Mouse (Mus musculus) cerebellum, adult 9-10 months (tissue): ENCODE measurements around the gene Sema3d.
A peak's percentile ranks its signal among the peaks of the same experiment; 100 is the strongest.

Experiments
- DNase-seq: peaks from one replicate; pipeline ENCODE4 v3.0.0; 2022

Gene Sema3d

GRCm38 (mm10) chr5:12383133-12383959 is at the start of gene Sema3d:
TSS of gene Sema3d (plus strand) at chr5:12383385.
- DNase-seq, result peak; percentile 22

- DNase-seq, result no peak
Observed at GRCm38 (mm10) chr5:12377261-12377660, 5.9 kb upstream of the Sema3d start.

DNA sequence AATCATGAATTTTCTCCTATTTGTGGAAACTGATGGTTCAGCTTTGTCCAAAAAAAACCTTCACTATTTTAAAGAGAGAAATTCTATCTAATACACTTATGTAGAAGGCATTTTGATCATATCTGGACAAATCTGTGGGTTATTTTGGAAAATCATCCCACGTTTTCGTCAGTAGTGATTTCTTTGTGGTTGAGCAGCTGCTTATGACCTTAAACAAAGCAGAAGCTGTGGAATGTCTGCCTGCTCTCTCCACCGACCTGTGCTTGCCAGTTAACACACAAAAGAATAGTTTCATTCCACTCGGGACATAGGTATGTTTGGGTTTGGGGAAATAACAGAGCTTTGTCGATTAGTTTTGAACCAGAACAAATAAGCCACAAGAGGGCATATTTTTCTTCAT is 4.3 kb upstream of the Sema3d start:
- no peak for DNase-seq

DNA sequence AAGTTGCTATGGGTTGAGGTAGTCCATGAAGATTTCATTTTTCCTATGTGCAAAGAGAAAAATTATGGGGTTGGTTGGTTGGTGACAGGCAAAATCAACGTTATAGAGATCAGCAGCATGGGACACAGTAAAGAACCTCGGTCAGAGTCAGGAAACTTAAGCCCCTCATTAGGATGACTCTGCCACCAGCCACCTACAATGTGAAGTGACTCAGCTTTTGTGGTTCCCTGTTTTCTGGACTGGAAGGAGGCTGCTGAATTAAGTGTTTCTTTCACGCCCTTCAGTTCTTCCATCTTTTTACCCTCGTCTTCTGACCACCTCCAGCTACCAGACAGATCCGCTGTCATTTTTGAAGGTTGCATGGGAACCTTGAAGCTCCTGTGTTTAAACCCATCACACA is 1.2 kb upstream of the Sema3d start:
- no peak for DNase-seq

DNA sequence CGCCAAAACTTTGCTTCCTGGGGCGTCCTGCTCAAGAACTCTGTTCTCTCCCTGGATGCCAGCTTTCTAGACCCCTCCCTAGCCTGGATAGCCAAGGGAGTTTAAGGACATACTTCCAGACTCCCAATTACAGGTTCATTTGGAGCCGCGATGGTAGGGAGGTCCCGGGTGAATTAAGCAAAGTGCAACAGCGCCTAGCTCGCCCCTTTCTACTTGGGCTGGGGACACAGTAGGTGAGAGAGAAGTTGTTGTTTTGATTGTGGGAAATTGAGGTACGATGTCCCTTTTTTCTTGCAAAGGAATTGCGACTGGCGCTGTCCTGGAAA is 738 bp downstream of the Sema3d start:
- DNase-seq, result no peak

GRCm38 (mm10) chr5:12392667-12393066 is 9.5 kb downstream of the Sema3d start:
- no peak for DNase-seq

DNA sequence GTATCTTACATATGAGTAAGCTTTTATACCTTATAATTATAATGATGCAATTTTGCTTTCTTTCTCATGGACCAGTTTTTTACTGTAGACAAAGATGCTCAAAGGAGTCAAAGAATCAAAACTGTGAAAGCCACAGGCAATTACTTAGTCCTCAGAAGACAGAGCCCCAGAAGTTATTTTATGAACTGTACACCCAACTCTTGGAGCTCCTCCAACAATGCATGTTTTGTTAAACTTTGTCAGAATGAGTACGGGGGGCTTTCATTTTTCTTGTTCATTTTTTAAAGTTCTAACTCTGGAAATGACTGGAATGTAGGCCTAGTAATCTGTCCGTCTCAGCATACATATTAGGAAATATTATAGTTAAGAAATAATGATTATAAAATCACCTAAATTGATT is 16.1 kb downstream of the Sema3d start:
- DNase-seq, result no peak

- no peak for DNase-seq
Observed at GRCm38 (mm10) chr5:12404229-12404628, 21.0 kb downstream of the Sema3d start.

DNA sequence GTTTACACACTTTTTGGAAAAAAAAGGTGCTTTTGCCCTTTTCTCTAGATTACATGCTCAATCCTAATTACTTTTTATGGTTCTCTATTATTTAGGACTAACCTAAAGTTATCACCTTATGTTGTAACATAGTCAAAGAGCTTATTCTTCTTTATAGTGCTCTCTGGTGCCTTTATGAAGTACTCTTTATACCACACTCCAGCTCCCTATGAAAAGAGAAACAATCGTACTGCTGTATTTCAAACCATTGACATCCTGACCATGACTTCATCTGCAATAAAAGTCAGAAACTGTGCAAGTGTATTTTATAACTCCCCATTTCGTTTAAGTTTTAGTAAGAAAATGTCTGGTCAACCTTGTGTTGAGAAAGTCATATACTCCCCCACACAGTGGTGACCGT is 29.4 kb downstream of the Sema3d start:
- no peak for DNase-seq

GRCm38 (mm10) chr5:12423264-12423663 is 40.1 kb downstream of the Sema3d start:
- no peak for DNase-seq

DNA sequence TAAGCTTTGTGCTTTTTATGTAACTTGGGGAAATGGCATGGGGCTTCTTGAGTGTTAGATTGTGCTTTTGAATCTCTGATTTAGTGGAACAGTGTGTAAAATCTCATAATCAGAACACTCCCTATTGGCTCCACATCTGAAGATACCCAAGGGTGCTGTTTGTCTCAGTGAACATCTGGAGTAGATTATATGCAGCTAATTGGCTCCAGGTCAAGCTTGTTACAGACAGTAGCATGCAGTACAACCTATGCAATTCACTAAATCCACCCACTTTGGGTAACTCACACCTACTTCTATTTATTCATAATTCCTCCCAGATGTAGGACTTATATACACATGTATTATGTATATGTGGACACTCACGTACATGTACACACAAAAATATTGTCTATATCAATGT is 58.6 kb downstream of the Sema3d start:
- no peak for DNase-seq

GRCm38 (mm10) chr5:12442176-12443105 is 59.3 kb downstream of the Sema3d start:
- DNase-seq, result no peak

- no peak for DNase-seq
Observed at GRCm38 (mm10) chr5:12451089-12451488, 67.9 kb downstream of the Sema3d start.

DNA sequence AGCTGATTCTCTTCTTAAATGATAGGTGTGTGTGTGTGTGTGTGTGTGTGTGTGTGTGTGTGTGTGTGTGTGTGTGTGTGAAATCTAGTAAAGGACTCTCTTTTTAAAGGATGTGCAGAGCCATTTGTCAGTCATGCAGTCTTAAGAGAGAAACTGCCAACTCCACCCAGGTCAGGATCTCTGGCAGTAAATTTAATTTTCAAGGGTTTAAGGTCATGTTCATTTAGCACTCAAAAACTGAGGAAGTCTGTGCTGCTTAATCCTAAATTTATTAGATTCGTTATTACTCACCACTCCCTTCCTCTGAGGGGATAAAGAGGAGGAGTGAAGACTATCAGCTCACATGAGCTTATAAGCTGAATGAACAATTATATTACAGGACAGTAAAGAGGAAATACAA is 71.8 kb downstream of the Sema3d start:
- no peak for DNase-seq

- no peak for DNase-seq
Observed at GRCm38 (mm10) chr5:12457509-12457908, 74.3 kb downstream of the Sema3d start.

DNA sequence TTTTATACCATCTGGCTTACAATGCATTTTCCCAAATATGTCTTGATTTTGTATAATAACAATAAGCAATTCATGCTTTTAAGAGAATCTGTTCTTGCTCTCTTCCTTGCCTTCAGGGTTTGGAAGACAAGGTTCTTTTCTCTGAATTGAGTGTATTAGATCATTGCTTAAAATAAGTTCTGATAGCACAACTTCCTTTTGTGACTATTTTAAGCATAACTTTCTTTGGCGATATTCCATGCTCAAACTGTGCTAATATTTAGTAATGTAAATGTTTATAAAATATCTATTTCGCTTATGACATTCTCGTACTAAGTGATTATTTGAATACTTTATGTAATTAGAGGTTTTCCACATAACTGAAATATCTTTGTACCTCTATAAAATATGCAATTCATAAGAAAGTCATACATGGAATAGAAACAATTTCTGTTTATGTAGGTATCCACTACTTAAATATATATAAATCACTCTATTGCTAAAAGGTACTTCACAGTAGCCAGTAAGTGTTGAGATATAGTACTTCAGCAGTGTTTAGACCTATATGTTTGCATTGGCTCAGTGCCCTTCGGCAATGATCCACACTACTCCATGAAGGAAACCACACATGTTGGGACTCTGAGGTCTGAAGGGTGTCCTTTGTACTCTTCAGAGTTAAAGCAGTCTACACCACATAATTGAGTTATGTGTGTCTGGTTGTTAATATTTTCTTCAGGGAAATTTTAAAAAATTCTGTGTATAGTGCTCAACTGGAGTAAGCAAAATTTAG is 84.6 kb downstream of the Sema3d start:
- DNase-seq, result no peak

- peak; percentile 5 for DNase-seq
Observed at GRCm38 (mm10) chr5:12474904-12475638, 91.9 kb downstream of the Sema3d start.

DNA sequence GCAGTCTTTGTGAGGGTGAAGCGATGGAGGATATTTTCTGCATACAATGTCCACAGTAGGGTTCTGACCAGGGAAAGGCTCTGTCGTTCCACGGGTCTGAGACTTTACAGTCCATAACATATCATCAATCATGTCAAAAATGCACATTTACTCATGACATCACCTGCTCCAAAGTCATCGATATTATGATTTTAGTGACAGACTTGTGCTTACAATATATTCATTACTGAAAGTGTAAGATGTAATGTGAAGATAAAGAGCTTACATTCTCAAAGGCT is 92.4 kb downstream of the Sema3d start:
- no peak for DNase-seq

DNA sequence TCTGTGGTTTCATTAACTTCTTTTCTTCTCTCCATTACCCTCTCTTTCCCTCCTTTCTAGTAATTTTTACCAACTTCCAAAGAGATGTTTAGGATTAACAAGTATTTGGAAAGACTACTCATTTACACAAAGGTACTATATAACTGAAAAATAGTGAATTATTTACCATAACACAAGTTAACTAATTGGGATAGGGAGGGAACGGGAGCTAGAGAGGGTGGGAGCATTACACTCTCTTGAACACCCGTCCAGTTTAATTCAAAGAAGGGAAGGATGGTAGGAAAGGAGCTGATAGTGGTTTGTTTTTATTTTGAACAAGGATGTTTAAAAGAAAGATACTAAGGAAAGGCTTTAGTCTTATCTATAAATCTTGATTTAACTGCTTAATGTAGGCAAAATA is 104.7 kb downstream of the Sema3d start:
- DNase-seq, result no peak

DNA sequence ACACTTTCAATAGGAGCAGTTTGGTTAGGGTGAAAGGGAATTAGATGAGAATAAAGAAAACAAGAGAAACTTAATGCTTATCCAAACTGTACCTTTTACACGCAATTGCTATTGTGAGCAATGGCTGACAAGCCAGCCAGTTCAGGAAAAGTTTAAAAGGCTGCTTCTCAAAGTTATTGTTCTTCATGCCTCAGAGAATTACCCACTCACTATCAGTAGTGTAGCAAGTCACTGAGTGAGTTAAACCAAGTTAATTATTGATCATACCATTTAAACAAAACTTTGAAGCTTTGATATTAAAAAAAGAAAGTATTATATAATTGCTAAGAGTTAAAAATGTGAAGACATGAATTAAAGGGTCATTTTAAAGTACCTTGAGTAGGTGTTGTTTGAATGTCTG is 108.5 kb downstream of the Sema3d start:
- DNase-seq, result no peak

GRCm38 (mm10) chr5:12498227-12498928 is 115.2 kb downstream of the Sema3d start:
- no peak for DNase-seq

- DNase-seq, result no peak
Observed at GRCm38 (mm10) chr5:12499037-12499436, 115.9 kb downstream of the Sema3d start.
